12 mouse cellular contexts compared by ENCODE assay signal in genomic region chr4:154496522-154496921, GRCm38 (mm10).
DNase-seq lines count a peak whose midpoint lies in the region; ATAC-seq and TF ChIP-seq lines count a peak whose summit lies in the region.
"Had no signal": no experiment of that assay in that cellular context is flagged by ENCODE, and none has a peak within 500 bp of the region (broad histone marks: within the 10 kb centered on the region; RNA-seq: fewer than 3 reads in every experiment).

No protein-coding gene starts in this region.

- H3K4me3 ChIP-seq in heart, postnatal 0 days (ENCODE audit: low read depth, low read length), result no peak overlapping the region
- H3K4me3 ChIP-seq in lung, embryonic 14.5 days (ENCODE audit: low read depth, low read length), result no peak overlapping the region
- no peak overlapping the region for H3K4me3 ChIP-seq in stomach, postnatal 0 days (ENCODE audit: low read depth, low read length)
- H3K4me3 ChIP-seq: limb, embryonic 13.5 days; neural tube, embryonic 15.5 days had no signal

- ATAC-seq in heart, postnatal 0 days (ENCODE audit: insufficient read depth, low read depth), result no peak
- ATAC-seq in lung, embryonic 14.5 days (ENCODE audit: insufficient read depth), result no peak
- peak; percentile 24; the same call in 1 of the 2 replicates for ATAC-seq in stomach, postnatal 0 days (ENCODE audit: low FRiP score, low TSS enrichment)
- ATAC-seq: CD4-positive, CD25-positive, alpha-beta regulatory T cell, adult 4 months had no signal

- TF ChIP-seq CTCF in heart, postnatal 0 days (IDR thresholded peaks at IDR 0.05; ENCODE audit: low read depth), result no peak
- TF ChIP-seq CTCF in lung, embryonic 14.5 days (IDR thresholded peaks at IDR 0.05; ENCODE audit: low read depth), result no peak
- no peak for TF ChIP-seq CTCF in stomach, postnatal 0 days (IDR thresholded peaks at IDR 0.05; ENCODE audit: low read depth)

- 72% methylated on average over 5 of the region's 5 CpGs for WGBS in heart, postnatal 0 days
- 82% methylated on average over 5 of the region's 5 CpGs for WGBS in lung, embryonic 14.5 days
- 35% methylated on average over 5 of the region's 5 CpGs for WGBS in large intestine, adult 2 months
- WGBS in stomach, postnatal 0 days, result 62% methylated on average over 5 of the region's 5 CpGs

- TF ChIP-seq EP300 in heart, postnatal 0 days (IDR thresholded peaks at IDR 0.05; ENCODE audit: low read depth), result no peak
- no peak for TF ChIP-seq EP300 in stomach, postnatal 0 days (optimal IDR thresholded peaks at IDR 0.05)

- no peak overlapping the region for H3K4me2 ChIP-seq in heart, postnatal 0 days (ENCODE audit: low read depth, low read length)
- no peak overlapping the region for H3K4me2 ChIP-seq in lung, embryonic 14.5 days
- H3K4me2 ChIP-seq in stomach, postnatal 0 days (replicated peaks; ENCODE audit: low read depth), result no peak overlapping the region
- H3K4me2 ChIP-seq: limb, embryonic 13.5 days; midbrain, embryonic 11.5 days; neural tube, embryonic 15.5 days had no signal

- H3K27ac ChIP-seq in heart, postnatal 0 days (ENCODE audit: low read depth), result peak overlapping the region; percentile 94
- peak overlapping the region; percentile 37; the same call in 1 of the 2 replicates for H3K27ac ChIP-seq in lung, embryonic 14.5 days (ENCODE audit: low read depth)
- H3K27ac ChIP-seq in stomach, postnatal 0 days (replicated peaks), result peak overlapping the region; percentile 70
- H3K27ac ChIP-seq: limb, embryonic 13.5 days; neural tube, embryonic 15.5 days had no signal

- peaks cover 46% of the 10 kb centered on the region for H3K4me1 ChIP-seq in heart, postnatal 0 days (ENCODE audit: control insufficient read depth, insufficient read depth)
- peaks cover 31% of the 10 kb centered on the region for H3K4me1 ChIP-seq in lung, embryonic 14.5 days (ENCODE audit: insufficient read depth)
- H3K4me1 ChIP-seq in stomach, postnatal 0 days (replicated peaks; ENCODE audit: control insufficient read depth, insufficient read depth), result peaks cover 12% of the 10 kb centered on the region; the same call in 1 of the 2 replicates

- no peak for DNase-seq in heart, postnatal 0 days (ENCODE audit: low spot score)
- DNase-seq in heart, adult 18-20 months, result no peak
- no peak for DNase-seq in lung, embryonic 14.5 days
- DNase-seq in lung, postnatal 36 days, result no peak
- peak; percentile 2 for DNase-seq in large intestine, adult 2 months (ENCODE audit: low read depth, low spot score)
- no peak for DNase-seq in stomach, postnatal 0 days (ENCODE audit: low spot score)
- no peak for DNase-seq in adipocyte (ENCODE audit: low spot score)
- DNase-seq: thymus, postnatal 36 days had no signal

- H3K9me3 ChIP-seq in heart, postnatal 0 days (replicated peaks; ENCODE audit: control insufficient read depth, low read length), result no peaks in the 10 kb centered on the region
- H3K9me3 ChIP-seq in lung, embryonic 14.5 days (ENCODE audit: low read depth, low read length), result no peaks in the 10 kb centered on the region
- no peaks in the 10 kb centered on the region for H3K9me3 ChIP-seq in stomach, postnatal 0 days (ENCODE audit: control insufficient read depth, low read length)
- H3K9me3 ChIP-seq: limb, embryonic 13.5 days; neural tube, embryonic 15.5 days had no signal

- no peaks in the 10 kb centered on the region for H3K36me3 ChIP-seq in heart, postnatal 0 days (replicated peaks; ENCODE audit: control insufficient read depth, insufficient read depth, low read length)
- no peaks in the 10 kb centered on the region for H3K36me3 ChIP-seq in lung, embryonic 14.5 days (ENCODE audit: insufficient read depth)
- H3K36me3 ChIP-seq in stomach, postnatal 0 days (ENCODE audit: control insufficient read depth, insufficient read depth, low read length), result no peaks in the 10 kb centered on the region
- H3K36me3 ChIP-seq: limb, embryonic 13.5 days; neural tube, embryonic 15.5 days had no signal

- 0 out of 2 replicates have a peak overlapping the region, but pooled peaks have one; percentile 32 for H3K9ac ChIP-seq in heart, postnatal 0 days (replicated peaks; ENCODE audit: low read depth, low read length)
- H3K9ac ChIP-seq in lung, embryonic 14.5 days, result no peak overlapping the region
- H3K9ac ChIP-seq in stomach, postnatal 0 days (ENCODE audit: low read length), result no peak overlapping the region
- H3K9ac ChIP-seq: limb, embryonic 13.5 days; neural tube, embryonic 15.5 days had no signal

- no peaks in the 10 kb centered on the region for H3K27me3 ChIP-seq in heart, postnatal 0 days (ENCODE audit: control insufficient read depth, insufficient read depth, low read length)
- H3K27me3 ChIP-seq in lung, embryonic 14.5 days (ENCODE audit: insufficient read depth, low read length), result 0 out of 2 replicates have a peak, but pooled peaks cover 10% of the 10 kb centered on the region
- no peaks in the 10 kb centered on the region for H3K27me3 ChIP-seq in stomach, postnatal 0 days (ENCODE audit: control insufficient read depth, insufficient read depth, low read length)

Comparison
In these comparisons a context has a peak if more than half of its experiments do, and no peak if none do; other contexts are left out.
1. H3K27ac ChIP-seq: peak in every context shown above with its lines; median percentile 94 in heart, postnatal 0 days; 70 in stomach, postnatal 0 days; 37 in lung, embryonic 14.5 days.